Mouse (Mus musculus) frontal cortex, adult 2 months (tissue): ENCODE results near the gene Erbb3. TPM values are rescaled to one million over a fixed set of nuclear protein-coding genes. Genes with fewer than 3 reads are reported as not detected.

Source experiments
- DNase-seq, 2 experiments: peaks; one replicate each; pipeline ENCODE4 v3.0.0; 2022; ENCODE audit warnings: low spot score in 1 of 2; ENCODE audit errors: extremely low spot score in 1 of 2
- polyA plus RNA-seq: library from polyadenylated mRNA; depleted of rRNA; stranded (reverse); fragments of >200 nt; gene quantifications from 2 replicates; pipeline ENCODE4 v1.2.3, GENCODE M21; 2012

Gene Erbb3
- polyA plus RNA-seq, 1 experiment = 9.2 TPM

- DNase-seq = no peak
Observed at GRCm38 (mm10) chr10:128613154-128613440, 23.6 kb upstream of the Erbb3 start.

- DNase-seq = peak; percentile 37 to 89
Observed at GRCm38 (mm10) chr10:128612433-128613153, 23.1 kb upstream of the Erbb3 start.

- no peak for DNase-seq
Observed at GRCm38 (mm10) chr10:128606483-128606882, 17.0 kb upstream of the Erbb3 start.

GRCm38 (mm10) chr10:128602470-128603128 is 13.1 kb upstream of the Erbb3 start:
- no peak for DNase-seq

GRCm38 (mm10) chr10:128601499-128601898 is 12.0 kb upstream of the Erbb3 start:
- no peak for DNase-seq

- no peak for DNase-seq
Observed at GRCm38 (mm10) chr10:128598476-128598875, 9.0 kb upstream of the Erbb3 start.

- DNase-seq = no peak
Observed at GRCm38 (mm10) chr10:128592797-128593196, 3.3 kb upstream of the Erbb3 start.

GRCm38 (mm10) chr10:128591436-128591835 is 2.0 kb upstream of the Erbb3 start:
- DNase-seq = no peak

- peak in 1 of 2 experiments; percentile 66 for DNase-seq
Observed at GRCm38 (mm10) chr10:128590193-128590690, 790 bp upstream of the Erbb3 start.

GRCm38 (mm10) chr10:128588775-128589463 is 533 bp downstream of the Erbb3 start:
- DNase-seq = no peak

- DNase-seq = no peak
Observed at GRCm38 (mm10) chr10:128588136-128588535, 1.3 kb downstream of the Erbb3 start.

GRCm38 (mm10) chr10:128587697-128588096 is 1.8 kb downstream of the Erbb3 start:
- DNase-seq = no peak

GRCm38 (mm10) chr10:128587120-128587519 is 2.3 kb downstream of the Erbb3 start:
- DNase-seq = no peak

GRCm38 (mm10) chr10:128586546-128586945 is 2.9 kb downstream of the Erbb3 start:
- DNase-seq = peak in 1 of 2 experiments; percentile 30

GRCm38 (mm10) chr10:128584386-128584785 is 5.1 kb downstream of the Erbb3 start:
- DNase-seq = no peak

- no peak for DNase-seq
Observed at GRCm38 (mm10) chr10:128583644-128584043, 5.8 kb downstream of the Erbb3 start.

- DNase-seq = no peak
Observed at GRCm38 (mm10) chr10:128579731-128580130, 9.7 kb downstream of the Erbb3 start.

GRCm38 (mm10) chr10:128579298-128579697 is 10.2 kb downstream of the Erbb3 start:
- no peak for DNase-seq

- DNase-seq = no peak
Observed at GRCm38 (mm10) chr10:128578330-128578729, 11.1 kb downstream of the Erbb3 start.

GRCm38 (mm10) chr10:128575063-128575462 is 14.4 kb downstream of the Erbb3 start:
- DNase-seq = no peak

- DNase-seq = peak; percentile 97 to 99
Observed at GRCm38 (mm10) chr10:128565788-128566531, 23.5 kb downstream of the Erbb3 start, which contains the start of gene Pa2g4. Gene Pa2g4, minus strand, starts transcription at chr10:128565987.
